Mouse (Mus musculus) gastrocnemius, postnatal 14 days (tissue): ENCODE data around the gene Sgms1. TPM values are rescaled to one million over a fixed set of nuclear protein-coding genes. Genes with fewer than 3 reads are reported as not detected.
"Not testable (repeated sequence)": the region's sequence is repeated elsewhere in the genome, so short reads cannot be mapped to it uniquely, and the experiment has no call there.

Experiments used
- DNase-seq: peaks from one replicate; pipeline ENCODE4 v3.0.0; 2021; ENCODE audit warnings: mixed read lengths
- intact Hi-C: fragments of 180-260 bp; cut with DNase I; formaldehyde crosslinking; loops from one replicate; pipeline ENCODE4 v1.15.1; 2025; ENCODE audit warnings: low total_unique reads
- total RNA-seq, 2 experiments: library from RNA; stranded (reverse); gene quantifications; 2 replicates each; pipeline ENCODE4 v1.2.3; 2021

Sgms1 gene
- total RNA-seq, 2 experiments from 2014 or later = 35.2 to 55.0 TPM

GRCm38 (mm10) chr19:32090804-32091203, 298.7 kb downstream of the Sgms1 start:
- DNase-seq = no peak
- intact Hi-C loops = no loop called here

- intact Hi-C loops = no loop called here
Measured at GRCm38 (mm10) chr19:32088570-32088969, 300.9 kb downstream of the Sgms1 start.

GRCm38 (mm10) chr19:32087736-32088470, 301.6 kb downstream of the Sgms1 start:
- no peak for DNase-seq
- intact Hi-C loops = no loop called here

More at GRCm38 (mm10) chr19:32088570-32088969, 300.9 kb downstream of the Sgms1 start:
- no peak for DNase-seq

- intact Hi-C loops, DNase-seq: not testable (repeated sequence)
Measured at GRCm38 (mm10) chr19:32084813-32085212, 304.7 kb downstream of the Sgms1 start.

Other genes with a start within 250 kb of the Sgms1 start
- gene Rpl9-ps6, start 76.9 kb upstream of the Sgms1 start, total RNA-seq = 10 to 100 TPM; 27.7 to 28.4 TPM
- gene Minpp1, start 96.1 kb upstream of the Sgms1 start, total RNA-seq = 10 to 100 TPM; 17.1 to 21.1 TPM
- 10 to 100 TPM; 11.3 to 13.8 TPM for gene Papss2, start 206.1 kb upstream of the Sgms1 start, total RNA-seq